ENCODE assay signal across 9 mouse cellular contexts in the genomic region with DNA sequence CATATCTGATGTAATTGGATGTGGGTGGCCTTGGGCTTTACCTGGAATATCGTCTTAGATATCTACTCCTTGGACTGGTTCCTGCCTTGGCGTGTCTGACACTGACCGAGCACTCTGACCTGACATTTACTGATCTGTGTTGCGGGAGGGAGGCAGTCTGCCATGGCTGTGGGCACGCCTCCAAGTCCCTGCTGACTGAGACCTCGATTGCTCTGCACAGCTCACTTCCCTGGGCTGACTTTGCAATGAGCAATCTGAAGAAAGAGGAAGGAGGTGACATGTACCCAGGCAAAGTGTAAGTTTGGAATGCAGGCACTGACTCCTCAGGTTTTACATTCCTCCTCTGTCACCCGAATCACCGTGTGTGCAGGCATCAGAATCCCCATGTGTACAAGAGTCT.
DNase-seq lines count a peak whose midpoint lies in the region; TF ChIP-seq lines count a peak whose summit lies in the region.
"Had no signal": no experiment of that assay in that cellular context is flagged by ENCODE, and none has a peak within 500 bp of the region (broad histone marks: within the 10 kb centered on the region; RNA-seq: fewer than 3 reads in every experiment).

No protein-coding gene starts in this region.

- no peak overlapping the region for H3K4me3 ChIP-seq in heart, adult 2 months
- H3K4me3 ChIP-seq in embryonic facial prominence, embryonic 10.5 days, result no peak overlapping the region
- H3K4me3 ChIP-seq in thymus, adult 2 months (ENCODE audit: control insufficient read depth, insufficient read depth, low read length), result no peak overlapping the region
- H3K4me3 ChIP-seq: limb, embryonic 15.5 days had no signal

- H3K79me2 ChIP-seq in heart, adult 2 months (replicated peaks; ENCODE audit: control insufficient read depth, insufficient read depth, low read length), result no peaks in the 10 kb centered on the region

- no peak overlapping the region for H3K27ac ChIP-seq in heart, adult 2 months
- no peak overlapping the region for H3K27ac ChIP-seq in embryonic facial prominence, embryonic 10.5 days (replicated peaks)
- no peak overlapping the region for H3K27ac ChIP-seq in thymus, adult 2 months (ENCODE audit: control insufficient read depth, insufficient read depth, low read length)
- H3K27ac ChIP-seq: limb, embryonic 15.5 days had no signal

- H3K36me3 ChIP-seq in heart, adult 2 months (ENCODE audit: control insufficient read depth, insufficient read depth, low read length), result no peaks in the 10 kb centered on the region
- no peaks in the 10 kb centered on the region for H3K36me3 ChIP-seq in embryonic facial prominence, embryonic 10.5 days (replicated peaks)
- H3K36me3 ChIP-seq in thymus, adult 2 months (ENCODE audit: control insufficient read depth, insufficient read depth, low read length), result no peaks in the 10 kb centered on the region
- H3K36me3 ChIP-seq: limb, embryonic 15.5 days had no signal

- no peaks in the 10 kb centered on the region for H3K27me3 ChIP-seq in heart, adult 2 months (ENCODE audit: control insufficient read depth, insufficient read depth, low read length)
- H3K27me3 ChIP-seq in embryonic facial prominence, embryonic 10.5 days (replicated peaks; ENCODE audit: low read depth, poor library complexity, severe bottlenecking), result no peaks in the 10 kb centered on the region; the same call in 1 of the 2 replicates
- H3K27me3 ChIP-seq in thymus, adult 2 months (ENCODE audit: control insufficient read depth, insufficient read depth, low read length), result no peaks in the 10 kb centered on the region
- H3K27me3 ChIP-seq: limb, embryonic 15.5 days had no signal

- peaks cover 2% of the 10 kb centered on the region; the same call in 1 of the 2 replicates for H3K4me1 ChIP-seq in heart, adult 2 months (ENCODE audit: control insufficient read depth, insufficient read depth, low read length)
- H3K4me1 ChIP-seq in embryonic facial prominence, embryonic 10.5 days, result peaks cover 5% of the 10 kb centered on the region
- no peaks in the 10 kb centered on the region for H3K4me1 ChIP-seq in thymus, adult 2 months (replicated peaks; ENCODE audit: control insufficient read depth, insufficient read depth, low read length)
- H3K4me1 ChIP-seq: limb, embryonic 15.5 days had no signal

- WGBS in heart, adult 2 months, result 34% methylated on average over 8 of the region's 8 CpGs
- WGBS in embryonic facial prominence, embryonic 10.5 days, result 83% methylated on average over 8 of the region's 8 CpGs
- WGBS in thymus, adult 2 months, result 20% methylated on average over 8 of the region's 8 CpGs

- no peaks in the 10 kb centered on the region for H3K9me3 ChIP-seq in embryonic facial prominence, embryonic 10.5 days
- H3K9me3 ChIP-seq: limb, embryonic 15.5 days had no signal

- TF ChIP-seq EP300 in heart, adult 2 months (IDR thresholded peaks at IDR 0.05; ENCODE audit: insufficient read depth, low read depth, low read length), result no peak

- intact Hi-C loops in heart, adult 2 months (cut with DNase I), result no loop called here
- intact Hi-C loops in heart, postnatal 25 days (cut with DNase I), result no loop called here

- peak; percentile 30 to 40 for DNase-seq in heart, adult 2 months
- no peak for DNase-seq in heart, postnatal 25 days (ENCODE audit: low spot score)
- peak; percentile 21 for DNase-seq in lung, postnatal 36 days
- DNase-seq in lung, adult 18-20 months, result no peak
- DNase-seq in cerebellum, postnatal 25 days, result peak; percentile 66 to 84
- DNase-seq in kidney, postnatal 4 days, result peak; percentile 21 to 37
- DNase-seq in embryonic facial prominence, embryonic 10.5 days (ENCODE audit: low spot score), result no peak
- no peak for DNase-seq in thymus, adult 2 months

- no peak for TF ChIP-seq CTCF in heart, adult 2 months (IDR thresholded peaks at IDR 0.05)
- TF ChIP-seq CTCF in thymus, adult 2 months (IDR thresholded peaks at IDR 0.05; ENCODE audit: borderline replicate concordance, control insufficient read depth, extremely low read depth, insufficient read depth, low read length, poor library complexity), result no peak

- TF ChIP-seq POLR2A in heart, adult 2 months (IDR thresholded peaks at IDR 0.05; ENCODE audit: insufficient read depth, low read depth, low read length), result no peak
- no peak for TF ChIP-seq POLR2A in thymus, adult 2 months (IDR thresholded peaks at IDR 0.05; ENCODE audit: control insufficient read depth, extremely low read depth, insufficient read depth, low read length, poor library complexity)

- H3K9ac ChIP-seq in heart, adult 2 months (ENCODE audit: low read depth, low read length), result no peak overlapping the region
- H3K9ac ChIP-seq: limb, embryonic 15.5 days had no signal

Comparison
In these comparisons a context has a peak if more than half of its experiments do, and no peak if none do; other contexts are left out.
1. DNase-seq: peak in heart, adult 2 months (2 of 2), lung, postnatal 36 days (single experiment), cerebellum, postnatal 25 days (2 of 2) and kidney, postnatal 4 days (2 of 2); none in heart, postnatal 25 days (single experiment), lung, adult 18-20 months (0 of 2), embryonic facial prominence, embryonic 10.5 days (single experiment) and thymus, adult 2 months (single experiment).